Mouse (Mus musculus): ENCODE measurements around the gene Fcgr4. TPM values are rescaled to one million over a fixed set of nuclear protein-coding genes. Genes with fewer than 3 reads are reported as not detected.
"Not testable (repeated sequence)": the region's sequence is repeated elsewhere in the genome, so short reads cannot be mapped to it uniquely, and the experiment has no call there.

Gene Fcgr4
- polyA plus RNA-seq, 1 experiment from 2014 or later: 1.3 TPM

DNA sequence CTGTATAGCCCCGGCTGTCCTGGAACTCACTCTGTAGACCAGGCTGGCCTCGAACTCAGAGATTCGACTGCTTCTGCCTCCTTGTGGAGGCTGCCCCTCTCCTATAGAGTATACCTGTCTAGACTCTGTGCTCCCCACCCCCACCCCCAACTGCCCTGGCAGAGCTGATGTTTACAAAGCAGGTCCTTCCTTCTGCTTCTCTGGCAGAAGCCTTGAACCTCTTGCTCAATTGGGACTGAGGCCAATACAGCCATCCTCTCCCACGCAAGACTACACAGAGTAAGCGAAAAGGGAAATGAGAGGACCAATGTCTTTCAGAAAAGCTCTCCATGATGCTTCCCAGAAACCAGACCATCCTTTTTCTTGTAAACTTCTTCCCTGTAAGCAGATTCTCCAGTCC lies 38.5 kb downstream of the Fcgr4 start:
- 81% methylated on average over 5 of the region's 5 CpGs for WGBS
- H3K4me1 ChIP-seq (ENCODE audit: control insufficient read depth, insufficient read depth, low read length): peaks cover 6% of the 10 kb centered on the region
- no peaks in the 10 kb centered on the region for H3K27me3 ChIP-seq (ENCODE audit: control insufficient read depth, insufficient read depth, low read length)
- no peak overlapping the region for H3K4me2 ChIP-seq (ENCODE audit: low read depth, low read length)
- H3K36me3 ChIP-seq (ENCODE audit: control insufficient read depth, insufficient read depth): no peaks in the 10 kb centered on the region
- H3K27ac ChIP-seq (ENCODE audit: low read length): no peak overlapping the region
- H3K9ac ChIP-seq (ENCODE audit: low read length): no peak overlapping the region
- no peaks in the 10 kb centered on the region for H3K9me3 ChIP-seq (replicated peaks; ENCODE audit: control insufficient read depth, low read length)
- H3K4me3 ChIP-seq (ENCODE audit: low read length): no peak overlapping the region
- ATAC-seq (replicated peaks; ENCODE audit: extremely low read depth, insufficient read depth, low FRiP score): no peak

- no peak for ATAC-seq (replicated peaks; ENCODE audit: extremely low read depth, insufficient read depth, low FRiP score)
- Histone ChIP-seq H3K9me3 (replicated peaks; ENCODE audit: control insufficient read depth, low read length) (no peaks in the 10 kb centered on the region), H3K4me3 (ENCODE audit: low read length) (no peak overlapping the region), H3K9ac (ENCODE audit: low read length) (no peak overlapping the region), H3K27me3 (ENCODE audit: control insufficient read depth, insufficient read depth, low read length) (peaks cover 3% of the 10 kb centered on the region), H3K4me1 (ENCODE audit: control insufficient read depth, insufficient read depth, low read length) (peaks cover 7% of the 10 kb centered on the region), H3K27ac (ENCODE audit: low read length) (no peak overlapping the region), H3K36me3 (ENCODE audit: control insufficient read depth, insufficient read depth) (no peaks in the 10 kb centered on the region), H3K4me2 (ENCODE audit: low read depth, low read length) (no peak overlapping the region)
- 63% methylated on average over 2 of the region's 2 CpGs for WGBS
These were observed 40.5 kb downstream of the Fcgr4 start for GRCm38 (mm10) chr1:171059203-171059602.

- peak overlapping the region; percentile 31; the same call in 1 of the 2 replicates for H3K4me2 ChIP-seq (ENCODE audit: low read depth, low read length)
- H3K27ac ChIP-seq (ENCODE audit: low read length): no peak overlapping the region; the same call in 1 of the 2 replicates
These were observed 41.7 kb downstream of the Fcgr4 start for GRCm38 (mm10) chr1:171060392-171060791.

DNA sequence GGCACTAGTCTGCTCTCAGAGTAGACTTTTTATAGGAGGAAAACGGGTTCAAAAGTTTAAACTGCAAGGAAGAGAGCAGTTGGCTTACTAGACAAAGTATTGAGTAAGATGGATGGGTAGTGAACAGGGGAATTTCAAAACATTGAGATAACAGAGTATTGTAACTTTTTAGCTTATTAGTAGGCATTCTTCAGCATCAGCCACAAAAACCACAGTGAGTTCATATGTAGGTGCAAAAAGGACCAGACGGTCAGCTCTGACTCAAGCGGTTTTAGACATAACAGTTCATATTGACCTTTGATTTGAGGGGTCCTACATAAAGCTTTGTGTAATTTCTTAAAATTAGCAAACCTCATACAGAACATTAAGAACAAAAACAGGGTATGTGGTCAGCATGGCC lies 42.8 kb downstream of the Fcgr4 start:
- Histone ChIP-seq H3K4me2 (ENCODE audit: low read depth, low read length) (no peak overlapping the region), H3K27ac (ENCODE audit: low read length) (no peak overlapping the region), H3K9ac (ENCODE audit: low read length) (no peak overlapping the region), H3K4me3 (ENCODE audit: low read length) (no peak overlapping the region), H3K9me3 (replicated peaks; ENCODE audit: control insufficient read depth, low read length) (no peaks in the 10 kb centered on the region), H3K36me3 (ENCODE audit: control insufficient read depth, insufficient read depth) (no peaks in the 10 kb centered on the region), H3K27me3 (ENCODE audit: control insufficient read depth, insufficient read depth, low read length) (peaks cover 11% of the 10 kb centered on the region), H3K4me1 (ENCODE audit: control insufficient read depth, insufficient read depth, low read length) (peaks cover 11% of the 10 kb centered on the region)
- ATAC-seq (replicated peaks; ENCODE audit: extremely low read depth, insufficient read depth, low FRiP score): no peak
- 79% methylated on average over 3 of the region's 3 CpGs for WGBS

More at GRCm38 (mm10) chr1:171060392-171060791, 41.7 kb downstream of the Fcgr4 start:
- Histone ChIP-seq H3K9ac (ENCODE audit: low read length) (0 out of 2 replicates have a peak overlapping the region, but pooled peaks have one; percentile 13), H3K4me3 (ENCODE audit: low read length) (no peak overlapping the region), H3K27me3 (ENCODE audit: control insufficient read depth, insufficient read depth, low read length) (peaks cover 6% of the 10 kb centered on the region), H3K36me3 (ENCODE audit: control insufficient read depth, insufficient read depth) (no peaks in the 10 kb centered on the region), H3K9me3 (replicated peaks; ENCODE audit: control insufficient read depth, low read length) (no peaks in the 10 kb centered on the region), H3K4me1 (ENCODE audit: control insufficient read depth, insufficient read depth, low read length) (peaks cover 11% of the 10 kb centered on the region)
- WGBS: 8% methylated on average over 10 of the region's 10 CpGs
- no peak for ATAC-seq (replicated peaks; ENCODE audit: extremely low read depth, insufficient read depth, low FRiP score)

DNA sequence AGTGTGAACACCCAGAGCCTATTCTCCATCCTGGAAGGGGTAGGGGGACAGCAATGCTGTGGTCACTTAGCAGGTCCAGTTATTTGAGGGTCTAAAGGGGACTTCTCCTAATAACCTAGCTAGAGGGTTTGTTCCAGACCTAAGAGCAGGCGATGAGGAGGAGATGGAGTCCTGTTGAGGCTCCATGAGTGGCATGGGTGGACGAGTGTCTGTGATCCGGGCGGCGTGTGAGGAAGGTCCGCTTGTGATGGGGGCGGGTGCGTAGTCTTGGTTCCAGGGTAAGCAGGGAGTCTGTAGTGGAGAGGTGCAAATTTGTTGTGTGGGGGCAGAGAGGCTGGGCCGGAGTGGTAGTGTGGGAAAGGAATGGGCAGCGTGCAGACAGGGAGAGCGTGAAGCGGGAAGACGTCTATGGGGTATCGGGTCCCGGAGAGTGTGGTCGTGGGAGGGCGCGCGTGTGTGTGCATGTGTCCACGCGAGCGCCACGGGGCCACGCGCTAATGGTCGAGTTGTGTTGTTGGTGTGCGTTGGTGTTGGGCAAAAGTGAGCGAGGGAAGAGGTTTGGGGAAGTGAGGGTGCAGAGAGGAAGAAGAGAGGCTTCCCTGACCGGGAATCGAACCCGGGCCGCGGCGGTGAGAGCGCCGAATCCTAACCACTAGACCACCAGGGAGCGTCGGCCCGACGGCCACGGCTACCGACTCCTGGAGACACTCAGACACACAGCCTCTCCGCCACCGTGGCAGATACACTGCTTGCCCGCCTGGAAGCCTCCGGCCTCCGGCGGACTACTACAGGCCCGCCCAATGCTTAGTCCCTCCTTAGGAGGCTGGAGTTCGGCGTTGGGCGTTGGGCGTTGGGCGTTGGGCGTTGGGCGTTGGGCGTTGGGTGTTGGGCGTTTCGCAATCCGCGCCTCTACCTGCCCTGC lies 45.1 kb downstream of the Fcgr4 start:
- Histone ChIP-seq H3K9ac (ENCODE audit: low read length) (peak overlapping the region; percentile 11; the same call in 1 of the 2 replicates), H3K27me3 (ENCODE audit: control insufficient read depth, insufficient read depth, low read length) (peaks cover 15% of the 10 kb centered on the region)
- H3K9me3 ChIP-seq (replicated peaks; ENCODE audit: control insufficient read depth, low read length): not testable (repeated sequence)

DNA sequence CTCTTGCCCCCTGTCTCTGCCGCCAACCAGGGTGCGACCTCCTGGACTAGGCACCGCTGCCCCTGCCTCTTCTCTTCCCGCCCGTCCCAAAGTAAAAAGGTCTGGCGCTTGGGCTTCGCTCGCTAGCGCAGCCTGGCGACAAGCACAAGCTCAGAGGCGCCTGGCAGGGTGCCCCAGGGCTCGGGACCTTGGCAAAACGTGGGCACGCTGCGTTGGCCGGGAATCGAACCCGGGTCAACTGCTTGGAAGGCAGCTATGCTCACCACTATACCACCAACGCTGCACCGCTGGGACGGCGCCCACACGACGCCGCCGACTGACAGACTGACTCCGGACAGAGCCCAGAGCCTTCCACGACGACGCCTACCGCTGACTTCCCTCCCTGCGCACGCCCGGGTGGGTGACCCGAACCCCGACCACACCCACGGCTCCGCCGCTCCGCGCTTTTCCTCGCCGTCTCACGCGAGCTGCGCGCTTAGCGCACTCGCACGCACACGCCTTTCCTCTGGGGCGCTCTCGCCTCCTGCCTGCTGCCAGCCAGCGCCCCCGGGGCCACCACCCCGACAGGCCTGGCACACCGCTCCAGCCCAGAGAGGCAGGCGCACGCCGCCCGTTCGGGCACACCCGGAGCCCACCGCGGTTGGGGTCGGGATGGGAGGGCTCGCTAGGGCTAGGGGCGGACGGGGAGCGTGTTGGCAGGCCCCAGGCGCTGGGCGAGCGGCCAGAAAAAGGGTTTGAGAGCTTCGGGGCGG lies 45.9 kb downstream of the Fcgr4 start, which contains the start of gene Fcgr3:
TSS of gene Fcgr3 (minus strand) at position 445 of the 752 bp plus-strand sequence.
- H3K27me3 ChIP-seq (ENCODE audit: control insufficient read depth, insufficient read depth, low read length): peaks cover 20% of the 10 kb centered on the region
- peak; percentile 67 for ATAC-seq (replicated peaks; ENCODE audit: extremely low read depth, insufficient read depth, low FRiP score)
- H3K27ac ChIP-seq (ENCODE audit: low read length); H3K9me3 ChIP-seq (replicated peaks; ENCODE audit: control insufficient read depth, low read length); H3K36me3 ChIP-seq (ENCODE audit: control insufficient read depth, insufficient read depth): not testable (repeated sequence)
- peak within 1 kb of the TSS; percentile 43 for H3K4me3 ChIP-seq (ENCODE audit: low read length)
- peak within 1 kb of the TSS; percentile 57 for H3K4me2 ChIP-seq (ENCODE audit: low read depth, low read length)
- 1% methylated on average over 38 of the region's 75 CpGs for WGBS
- H3K9ac ChIP-seq (ENCODE audit: low read length): peak within 1 kb of the TSS; percentile 11; the same call in 1 of the 2 replicates
- peaks cover 11% of the 10 kb centered on the region for H3K4me1 ChIP-seq (ENCODE audit: control insufficient read depth, insufficient read depth, low read length)

More for the DNA sequence above, 45.1 kb downstream of the Fcgr4 start:
- H3K4me3 ChIP-seq (ENCODE audit: low read length): peak overlapping the region; percentile 41
- H3K27ac ChIP-seq (ENCODE audit: low read length); H3K36me3 ChIP-seq (ENCODE audit: control insufficient read depth, insufficient read depth): not testable (repeated sequence)
- ATAC-seq (replicated peaks; ENCODE audit: extremely low read depth, insufficient read depth, low FRiP score): peak; percentile 73
- H3K4me2 ChIP-seq (ENCODE audit: low read depth, low read length): peak overlapping the region; percentile 54
- WGBS: 8% methylated on average over 38 of the region's 61 CpGs
- H3K4me1 ChIP-seq (ENCODE audit: control insufficient read depth, insufficient read depth, low read length): peaks cover 11% of the 10 kb centered on the region

DNA sequence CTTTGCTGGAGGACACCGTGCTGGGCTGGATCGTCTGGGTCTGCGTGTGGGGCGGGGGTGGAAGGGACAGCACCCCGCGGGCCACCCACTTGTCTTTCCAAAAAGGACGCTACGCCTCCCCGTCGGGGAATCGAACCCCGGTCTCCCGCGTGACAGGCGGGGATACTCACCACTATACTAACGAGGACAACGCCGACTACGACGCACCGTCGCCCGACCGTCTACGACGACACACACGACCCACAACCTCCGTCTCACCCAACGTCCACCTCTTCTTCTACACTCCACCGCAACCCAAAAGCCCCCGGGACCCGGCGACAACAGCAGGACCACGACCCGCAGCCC lies 46.5 kb downstream of the Fcgr4 start:
- H3K4me2 ChIP-seq (ENCODE audit: low read depth, low read length): peak overlapping the region; percentile 57
- peaks cover 23% of the 10 kb centered on the region for H3K27me3 ChIP-seq (ENCODE audit: control insufficient read depth, insufficient read depth, low read length)
- peak; percentile 28 for ATAC-seq (replicated peaks; ENCODE audit: extremely low read depth, insufficient read depth, low FRiP score)
- not testable (repeated sequence) for H3K27ac ChIP-seq (ENCODE audit: low read length); H3K36me3 ChIP-seq (ENCODE audit: control insufficient read depth, insufficient read depth); H3K9me3 ChIP-seq (replicated peaks; ENCODE audit: control insufficient read depth, low read length); H3K9ac ChIP-seq (ENCODE audit: low read length)
- WGBS: under 1% methylated on average over 18 of the region's 35 CpGs
- peaks cover 11% of the 10 kb centered on the region for H3K4me1 ChIP-seq (ENCODE audit: control insufficient read depth, insufficient read depth, low read length)
- H3K4me3 ChIP-seq (ENCODE audit: low read length): peak overlapping the region; percentile 43

DNA sequence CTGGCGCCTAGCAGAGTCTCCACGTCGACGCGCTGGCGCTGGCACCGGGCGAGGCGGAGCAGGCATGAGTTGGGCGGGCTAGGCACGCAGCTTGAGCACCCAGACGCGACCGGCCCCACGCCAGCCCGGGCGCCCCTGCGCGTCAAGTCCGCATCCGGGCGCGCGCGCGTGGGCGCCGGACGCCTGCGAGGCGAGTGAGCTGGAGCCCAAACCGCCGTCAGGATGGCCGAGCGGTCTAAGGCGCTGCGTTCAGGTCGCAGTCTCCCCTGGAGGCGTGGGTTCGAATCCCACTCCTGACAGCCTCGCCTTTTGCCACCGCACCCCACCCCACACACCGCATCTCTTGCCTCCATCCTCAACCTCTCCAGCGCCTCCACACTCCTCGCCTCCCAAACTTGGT lies 47.0 kb downstream of the Fcgr4 start:
- ATAC-seq (replicated peaks; ENCODE audit: extremely low read depth, insufficient read depth, low FRiP score): peak; percentile 0; the same call in 1 of the 2 replicates
- Histone ChIP-seq H3K4me3 (ENCODE audit: low read length) (peak overlapping the region; percentile 35; the same call in 1 of the 2 replicates), H3K27me3 (ENCODE audit: control insufficient read depth, insufficient read depth, low read length) (peaks cover 23% of the 10 kb centered on the region), H3K4me2 (ENCODE audit: low read depth, low read length) (peak overlapping the region; percentile 48)
- not testable (repeated sequence) for H3K9me3 ChIP-seq (replicated peaks; ENCODE audit: control insufficient read depth, low read length); H3K27ac ChIP-seq (ENCODE audit: low read length); H3K36me3 ChIP-seq (ENCODE audit: control insufficient read depth, insufficient read depth); H3K9ac ChIP-seq (ENCODE audit: low read length); H3K4me1 ChIP-seq (ENCODE audit: control insufficient read depth, insufficient read depth, low read length)
- 5% methylated on average over 24 of the region's 45 CpGs for WGBS

GRCm38 (mm10) chr1:171066583-171066982 lies 47.9 kb downstream of the Fcgr4 start:
- H3K9ac ChIP-seq (ENCODE audit: low read length); ATAC-seq (replicated peaks; ENCODE audit: extremely low read depth, insufficient read depth, low FRiP score); H3K4me2 ChIP-seq (ENCODE audit: low read depth, low read length); H3K4me1 ChIP-seq (ENCODE audit: control insufficient read depth, insufficient read depth, low read length); H3K36me3 ChIP-seq (ENCODE audit: control insufficient read depth, insufficient read depth); H3K27ac ChIP-seq (ENCODE audit: low read length); H3K4me3 ChIP-seq (ENCODE audit: low read length); H3K9me3 ChIP-seq (replicated peaks; ENCODE audit: control insufficient read depth, low read length): not testable (repeated sequence)
- H3K27me3 ChIP-seq (ENCODE audit: control insufficient read depth, insufficient read depth, low read length): peaks cover 25% of the 10 kb centered on the region
- WGBS: 18% methylated on average over 2 of the region's 10 CpGs
